Mouse (Mus musculus): ENCODE measurements around the gene Svip.

GRCm38 (mm10) chr7:52006296-52006630 is 445 bp upstream of the Svip start:
- TF ChIP-seq CTCF (IDR thresholded peaks at IDR 0.05; ENCODE audit: low read depth): no peak
- TF ChIP-seq EP300 (IDR thresholded peaks at IDR 0.05; ENCODE audit: low read depth): no peak
